Mouse (Mus musculus): ENCODE data around the gene Gm38655. TPM values are rescaled to one million over a fixed set of nuclear protein-coding genes. Genes with fewer than 3 reads are reported as not detected.

Gm38655 gene
- polyA plus RNA-seq (2012; rRNA removed): not detected in 2 replicates

DNA sequence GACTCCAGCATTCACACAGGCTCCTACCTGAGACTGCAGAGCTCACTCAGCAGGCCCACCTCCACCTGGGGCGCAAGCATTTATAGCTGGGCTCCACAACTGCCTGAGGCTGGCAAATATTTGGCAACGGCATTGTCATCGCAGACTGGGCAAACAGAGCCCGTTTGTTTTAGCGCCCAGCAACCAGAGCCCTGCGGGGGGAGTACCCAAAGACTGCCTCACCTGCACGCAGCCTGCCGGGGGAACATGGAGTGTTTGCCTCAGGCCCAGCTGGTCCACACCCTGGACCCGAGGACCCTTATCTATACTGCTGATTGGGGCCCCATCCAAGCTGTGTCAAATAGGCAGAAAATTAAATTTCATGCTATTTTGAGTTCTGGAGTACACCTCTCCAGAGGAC is at the start of gene Gm38655:
Gm38655 (minus strand) TSS at position 61 of the 400 bp plus-strand sequence.

DNA sequence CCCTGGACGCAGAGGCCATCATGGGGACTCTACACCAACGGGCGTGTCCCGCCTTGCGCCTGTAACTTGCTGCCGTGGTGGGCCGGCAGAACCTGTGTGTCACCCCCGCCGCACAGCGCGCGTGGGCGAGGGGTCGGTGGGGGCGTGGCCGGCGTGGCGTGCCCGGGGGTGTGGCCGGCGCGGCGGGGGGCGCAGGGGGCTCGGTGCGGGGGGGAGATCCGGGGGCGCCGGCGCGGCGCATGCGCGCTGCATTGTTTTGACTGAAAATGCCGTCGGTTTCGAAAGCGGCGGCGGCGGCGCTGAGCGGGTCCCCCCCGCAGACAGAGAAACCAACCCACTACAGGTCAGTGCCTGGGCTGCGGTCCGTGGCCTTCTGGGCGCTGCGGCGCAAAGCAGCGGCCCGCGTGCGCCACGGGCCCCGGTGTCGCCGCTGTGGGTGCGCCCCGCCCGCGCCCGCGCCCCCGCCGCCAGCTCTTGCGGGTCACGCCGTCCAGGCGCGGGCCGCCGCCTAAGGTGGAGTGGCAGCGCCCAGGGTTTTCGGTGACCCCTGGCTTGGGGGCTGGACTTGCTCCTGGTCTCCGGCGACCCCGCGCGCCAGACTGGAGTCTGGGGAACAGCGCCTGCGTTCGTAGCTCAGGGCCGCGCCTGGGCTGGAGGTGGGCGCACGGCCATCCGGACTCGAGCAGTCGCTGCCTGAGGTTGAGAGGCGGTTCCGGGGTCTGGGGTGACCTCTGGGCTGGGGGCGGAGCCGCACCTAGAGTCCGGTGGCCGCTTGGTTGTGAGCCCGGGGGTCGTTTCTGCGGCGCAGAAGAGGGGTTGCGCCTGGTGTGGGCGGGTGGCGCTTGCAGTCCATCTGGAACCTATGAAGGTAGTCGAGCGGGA is 13.1 kb upstream of the Gm38655 start, which contains the start of gene Unkl:
Unkl (plus strand) TSS at position 248 of the 882 bp plus-strand sequence.

DNA sequence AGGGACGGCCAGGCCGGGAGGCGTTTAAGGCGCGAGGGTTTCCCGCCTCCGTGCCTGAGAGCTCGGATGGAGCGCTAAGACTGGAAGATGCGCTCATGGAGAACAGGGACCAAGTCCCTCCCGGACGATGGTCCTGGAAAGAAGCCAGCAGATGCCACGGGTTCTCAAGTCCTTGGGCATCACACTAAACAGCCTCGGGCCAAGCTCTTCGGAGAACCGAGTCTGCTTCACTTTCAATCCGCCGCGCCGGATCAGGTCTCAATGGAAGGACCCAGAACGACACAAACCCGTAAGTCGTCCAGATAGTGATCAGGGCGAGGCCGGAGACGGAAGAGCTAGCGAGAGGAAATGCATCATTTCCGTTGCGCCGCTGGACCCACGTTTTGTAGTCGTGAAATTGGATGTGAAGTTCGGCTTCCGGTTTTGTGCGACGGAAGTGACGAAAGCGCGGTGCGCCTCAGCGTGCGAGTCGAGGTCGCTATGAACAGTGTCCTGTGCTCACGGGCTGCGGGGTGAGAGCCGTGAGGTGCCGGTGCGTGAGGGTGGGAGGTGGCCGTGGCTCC is 8.9 kb upstream of the Gm38655 start, which contains the start of gene BC003965:
BC003965 (plus strand) TSS at position 426 of the 563 bp plus-strand sequence.

DNA sequence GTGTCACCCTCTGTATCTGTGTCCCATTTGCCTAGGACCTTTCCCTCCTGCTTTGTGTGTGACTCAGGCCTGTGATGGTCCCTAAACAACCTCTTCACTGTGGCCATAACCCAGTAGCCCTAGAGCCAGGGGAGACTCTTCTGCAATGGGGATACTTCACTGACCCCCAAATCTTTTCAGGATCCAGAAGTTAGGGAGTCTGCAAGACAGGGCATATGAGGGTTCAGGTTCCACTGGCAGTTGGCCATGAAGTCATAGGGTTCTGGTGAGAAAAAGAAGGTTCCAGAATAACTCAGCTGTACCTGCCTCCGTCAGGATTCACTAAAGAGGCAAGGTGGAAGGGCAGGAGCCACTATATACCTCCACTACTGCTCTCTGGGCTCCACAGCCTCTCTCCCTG is 13.1 kb downstream of the Gm38655 start, which contains the start of gene Ccdc154:
Ccdc154 (plus strand) TSS at position 301 of the 400 bp plus-strand sequence.

DNA sequence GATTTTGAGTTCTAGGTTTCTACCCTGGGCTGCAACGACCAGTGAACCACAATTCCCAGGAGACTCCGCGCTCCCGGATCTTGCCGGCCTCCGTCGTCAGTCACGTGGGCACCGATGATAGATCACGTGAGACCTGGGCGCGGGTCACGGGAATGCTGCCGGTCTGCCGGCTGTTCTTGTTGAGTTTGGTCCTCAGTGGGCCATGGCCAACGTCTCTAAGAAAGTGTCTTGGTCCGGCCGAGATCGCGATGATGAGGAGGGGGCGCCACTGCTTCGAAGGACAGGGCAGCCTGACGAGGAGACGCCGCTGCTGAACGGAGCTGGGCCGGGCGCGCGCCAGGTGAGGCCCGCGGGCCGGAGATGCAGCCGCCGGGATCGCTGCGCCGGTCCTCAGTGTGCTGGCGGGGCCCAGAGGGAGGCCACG is 42.0 kb downstream of the Gm38655 start, which contains the start of gene Clcn7:
Clcn7 (plus strand) TSS at position 117 of the 424 bp plus-strand sequence.

Other genes with a start within 250 kb of the Gm38655 start
- gene Mapk8ip3, start 238.5 kb downstream of the Gm38655 start, polyA plus RNA-seq (2012; rRNA removed): 223 and 233 TPM in 2 replicates
- gene Jpt2, start 214.8 kb downstream of the Gm38655 start, polyA plus RNA-seq (2012; rRNA removed): 43.2 and 49.2 TPM in 2 replicates
- 21.1 and 22.2 TPM in 2 replicates for gene Cramp1l, start 159.7 kb downstream of the Gm38655 start, polyA plus RNA-seq (2012; rRNA removed)
- 23.7 and 25.6 TPM in 2 replicates for gene Ift140, start 159.4 kb downstream of the Gm38655 start, polyA plus RNA-seq (2012; rRNA removed)
- gene Tmem204, start 91.9 kb downstream of the Gm38655 start, polyA plus RNA-seq (2012; rRNA removed): 9.3 and 9.4 TPM in 2 replicates
- gene Telo2, start 59.5 kb downstream of the Gm38655 start, polyA plus RNA-seq (2012; rRNA removed): 44.7 and 46.3 TPM in 2 replicates
- 0.08 and 0.23 TPM in 2 replicates for gene Ptx4, start 54.7 kb downstream of the Gm38655 start, polyA plus RNA-seq (2012; rRNA removed)
- gene Clcn7, start 42.1 kb downstream of the Gm38655 start, polyA plus RNA-seq (2012; rRNA removed): 41.6 and 42.0 TPM in 2 replicates
- gene Ccdc154, start 13.0 kb downstream of the Gm38655 start, polyA plus RNA-seq (2012; rRNA removed): 0.03 and 0.06 TPM in 2 replicates
- gene BC003965, start 9.1 kb upstream of the Gm38655 start, polyA plus RNA-seq (2012; rRNA removed): 24.3 and 25.5 TPM in 2 replicates
- 25.4 and 27.6 TPM in 2 replicates for gene Unkl, start 12.9 kb upstream of the Gm38655 start, polyA plus RNA-seq (2012; rRNA removed)
- 103 TPM in 2 replicates for gene Gnptg, start 64.7 kb upstream of the Gm38655 start, polyA plus RNA-seq (2012; rRNA removed)
- 43.7 and 45.7 TPM in 2 replicates for gene Tsr3, start 64.7 kb upstream of the Gm38655 start, polyA plus RNA-seq (2012; rRNA removed)
- 44.7 and 46.0 TPM in 2 replicates for gene Baiap3, start 80.9 kb upstream of the Gm38655 start, polyA plus RNA-seq (2012; rRNA removed)
- 481 TPM in 2 replicates for gene Ube2i, start 99.2 kb upstream of the Gm38655 start, polyA plus RNA-seq (2012; rRNA removed)
- gene Prss34, start 122.9 kb upstream of the Gm38655 start, polyA plus RNA-seq (2012; rRNA removed): 0.04 TPM in 1 of 2 replicates, not detected in the other
- not detected in 2 replicates for gene Prss28, start 133.2 kb upstream of the Gm38655 start, polyA plus RNA-seq (2012; rRNA removed)
- not detected in 2 replicates for gene Prss29, start 143.2 kb upstream of the Gm38655 start, polyA plus RNA-seq (2012; rRNA removed)
- gene Tpsab1, start 170.1 kb upstream of the Gm38655 start, polyA plus RNA-seq (2012; rRNA removed): 0.08 TPM in 1 of 2 replicates, not detected in the other
- 0.76 and 2.8 TPM in 2 replicates for gene Tpsb2, start 190.8 kb upstream of the Gm38655 start, polyA plus RNA-seq (2012; rRNA removed)
- gene Tpsg1, start 193.8 kb upstream of the Gm38655 start, polyA plus RNA-seq (2012; rRNA removed): 0.10 and 0.11 TPM in 2 replicates